Mouse (Mus musculus): ENCODE results near the gene Lif. TPM values are rescaled to one million over a fixed set of nuclear protein-coding genes. Genes with fewer than 3 reads are reported as not detected.
A peak's percentile ranks its signal among the peaks of the same experiment; 100 is the strongest.

Lif gene
- polyA plus RNA-seq, 1 experiment: 0.67 TPM

GRCm38 (mm10) chr11:4270744-4271459 is 13.5 kb downstream of the Lif start:
- no peak overlapping the region for H3K27ac ChIP-seq (ENCODE audit: insufficient read depth, low read depth, low read length)
- H3K4me1 ChIP-seq (ENCODE audit: control insufficient read depth, insufficient read depth, low read length): no peaks in the 10 kb centered on the region
- H3K36me3 ChIP-seq (ENCODE audit: control insufficient read depth, insufficient read depth, low read length): no peaks in the 10 kb centered on the region
- DNase-seq: no peak
- 58% methylated on average over 20 of the region's 20 CpGs for WGBS
- peak; percentile 30; the same call in 1 of the 2 replicates for TF ChIP-seq CTCF (conservative IDR thresholded peaks at IDR 0.05; ENCODE audit: insufficient read depth, insufficient read length, low read depth, low read length)
- no peak for TF ChIP-seq POLR2A (IDR thresholded peaks at IDR 0.05; ENCODE audit: low read depth, low read length)
- no peak overlapping the region for H3K4me3 ChIP-seq (ENCODE audit: insufficient read depth, low read depth, low read length)
- no peaks in the 10 kb centered on the region for H3K27me3 ChIP-seq (replicated peaks; ENCODE audit: control insufficient read depth, insufficient read depth, low read length)

GRCm38 (mm10) chr11:4271544-4271943 is 14.2 kb downstream of the Lif start:
- no peak overlapping the region for H3K4me3 ChIP-seq (ENCODE audit: insufficient read depth, low read depth, low read length)
- DNase-seq: no peak
- no peak overlapping the region for H3K27ac ChIP-seq (ENCODE audit: insufficient read depth, low read depth, low read length)
- no peaks in the 10 kb centered on the region for H3K4me1 ChIP-seq (ENCODE audit: control insufficient read depth, insufficient read depth, low read length)
- no peaks in the 10 kb centered on the region for H3K27me3 ChIP-seq (replicated peaks; ENCODE audit: control insufficient read depth, insufficient read depth, low read length)
- H3K36me3 ChIP-seq (ENCODE audit: control insufficient read depth, insufficient read depth, low read length): no peaks in the 10 kb centered on the region
- TF ChIP-seq POLR2A (IDR thresholded peaks at IDR 0.05; ENCODE audit: low read depth, low read length) (no peak), CTCF (conservative IDR thresholded peaks at IDR 0.05; ENCODE audit: insufficient read depth, insufficient read length, low read depth, low read length) (no peak)
- WGBS: 87% methylated on average over 11 of the region's 11 CpGs

GRCm38 (mm10) chr11:4276411-4276861 is 19.1 kb downstream of the Lif start:
- Histone ChIP-seq H3K27ac (ENCODE audit: insufficient read depth, low read depth, low read length) (no peak overlapping the region), H3K36me3 (ENCODE audit: control insufficient read depth, insufficient read depth, low read length) (no peaks in the 10 kb centered on the region), H3K27me3 (replicated peaks; ENCODE audit: control insufficient read depth, insufficient read depth, low read length) (no peaks in the 10 kb centered on the region), H3K4me3 (ENCODE audit: insufficient read depth, low read depth, low read length) (no peak overlapping the region), H3K4me1 (ENCODE audit: control insufficient read depth, insufficient read depth, low read length) (no peaks in the 10 kb centered on the region)
- DNase-seq: no peak
- 58% methylated on average over 11 of the region's 11 CpGs for WGBS
- TF ChIP-seq CTCF (conservative IDR thresholded peaks at IDR 0.05; ENCODE audit: insufficient read depth, insufficient read length, low read depth, low read length): no peak
- TF ChIP-seq POLR2A (IDR thresholded peaks at IDR 0.05; ENCODE audit: low read depth, low read length): no peak

GRCm38 (mm10) chr11:4279909-4280308 is 22.6 kb downstream of the Lif start:
- no peak overlapping the region for H3K27ac ChIP-seq (ENCODE audit: insufficient read depth, low read depth, low read length)
- 77% methylated on average over 7 of the region's 7 CpGs for WGBS
- TF ChIP-seq CTCF (conservative IDR thresholded peaks at IDR 0.05; ENCODE audit: insufficient read depth, insufficient read length, low read depth, low read length) (no peak), POLR2A (IDR thresholded peaks at IDR 0.05; ENCODE audit: low read depth, low read length) (no peak)
- H3K27me3 ChIP-seq (replicated peaks; ENCODE audit: control insufficient read depth, insufficient read depth, low read length): no peaks in the 10 kb centered on the region
- no peak for DNase-seq
- no peaks in the 10 kb centered on the region for H3K36me3 ChIP-seq (ENCODE audit: control insufficient read depth, insufficient read depth, low read length)
- H3K4me3 ChIP-seq (ENCODE audit: insufficient read depth, low read depth, low read length): no peak overlapping the region
- no peaks in the 10 kb centered on the region for H3K4me1 ChIP-seq (ENCODE audit: control insufficient read depth, insufficient read depth, low read length)

- H3K27me3 ChIP-seq (replicated peaks; ENCODE audit: control insufficient read depth, insufficient read depth, low read length): no peaks in the 10 kb centered on the region
Observed at GRCm38 (mm10) chr11:4281852-4282251, 24.5 kb downstream of the Lif start.

GRCm38 (mm10) chr11:4283627-4284026 is 26.3 kb downstream of the Lif start:
- Histone ChIP-seq H3K4me1 (ENCODE audit: control insufficient read depth, insufficient read depth, low read length) (no peaks in the 10 kb centered on the region), H3K36me3 (ENCODE audit: control insufficient read depth, insufficient read depth, low read length) (no peaks in the 10 kb centered on the region), H3K27ac (ENCODE audit: insufficient read depth, low read depth, low read length) (no peak overlapping the region), H3K4me3 (ENCODE audit: insufficient read depth, low read depth, low read length) (no peak overlapping the region), H3K27me3 (replicated peaks; ENCODE audit: control insufficient read depth, insufficient read depth, low read length) (no peaks in the 10 kb centered on the region)
- TF ChIP-seq POLR2A (IDR thresholded peaks at IDR 0.05; ENCODE audit: low read depth, low read length): no peak
- no peak for TF ChIP-seq CTCF (conservative IDR thresholded peaks at IDR 0.05; ENCODE audit: insufficient read depth, insufficient read length, low read depth, low read length)
- no peak for DNase-seq
- 44% methylated on average over 4 of the region's 4 CpGs for WGBS

More at GRCm38 (mm10) chr11:4281852-4282251, 24.5 kb downstream of the Lif start:
- no peak overlapping the region for H3K27ac ChIP-seq (ENCODE audit: insufficient read depth, low read depth, low read length)
- no peak overlapping the region for H3K4me3 ChIP-seq (ENCODE audit: insufficient read depth, low read depth, low read length)
- no peaks in the 10 kb centered on the region for H3K36me3 ChIP-seq (ENCODE audit: control insufficient read depth, insufficient read depth, low read length)
- no peak for TF ChIP-seq CTCF (conservative IDR thresholded peaks at IDR 0.05; ENCODE audit: insufficient read depth, insufficient read length, low read depth, low read length)
- no peak for TF ChIP-seq POLR2A (IDR thresholded peaks at IDR 0.05; ENCODE audit: low read depth, low read length)
- no peak for DNase-seq
- no peaks in the 10 kb centered on the region for H3K4me1 ChIP-seq (ENCODE audit: control insufficient read depth, insufficient read depth, low read length)
- WGBS: 88% methylated on average over 6 of the region's 6 CpGs

GRCm38 (mm10) chr11:4289280-4289679 is 31.9 kb downstream of the Lif start:
- no peak overlapping the region for H3K27ac ChIP-seq (ENCODE audit: insufficient read depth, low read depth, low read length)
- H3K4me1 ChIP-seq (ENCODE audit: control insufficient read depth, insufficient read depth, low read length): no peaks in the 10 kb centered on the region
- WGBS: 65% methylated on average over 3 of the region's 3 CpGs
- DNase-seq: no peak
- H3K4me3 ChIP-seq (ENCODE audit: insufficient read depth, low read depth, low read length): no peak overlapping the region
- H3K27me3 ChIP-seq (replicated peaks; ENCODE audit: control insufficient read depth, insufficient read depth, low read length): no peaks in the 10 kb centered on the region
- no peaks in the 10 kb centered on the region for H3K36me3 ChIP-seq (ENCODE audit: control insufficient read depth, insufficient read depth, low read length)
- TF ChIP-seq CTCF (conservative IDR thresholded peaks at IDR 0.05; ENCODE audit: insufficient read depth, insufficient read length, low read depth, low read length) (no peak), POLR2A (IDR thresholded peaks at IDR 0.05; ENCODE audit: low read depth, low read length) (no peak)

Data from kidney, adult 2 months (tissue).